Mouse (Mus musculus): ENCODE data around the gene Btnl10. TPM values are rescaled to one million over a fixed set of nuclear protein-coding genes. Genes with fewer than 3 reads are reported as not detected.

Gene Btnl10
- polyA plus RNA-seq, 1 experiment from 2014 or later, result not detected

DNA sequence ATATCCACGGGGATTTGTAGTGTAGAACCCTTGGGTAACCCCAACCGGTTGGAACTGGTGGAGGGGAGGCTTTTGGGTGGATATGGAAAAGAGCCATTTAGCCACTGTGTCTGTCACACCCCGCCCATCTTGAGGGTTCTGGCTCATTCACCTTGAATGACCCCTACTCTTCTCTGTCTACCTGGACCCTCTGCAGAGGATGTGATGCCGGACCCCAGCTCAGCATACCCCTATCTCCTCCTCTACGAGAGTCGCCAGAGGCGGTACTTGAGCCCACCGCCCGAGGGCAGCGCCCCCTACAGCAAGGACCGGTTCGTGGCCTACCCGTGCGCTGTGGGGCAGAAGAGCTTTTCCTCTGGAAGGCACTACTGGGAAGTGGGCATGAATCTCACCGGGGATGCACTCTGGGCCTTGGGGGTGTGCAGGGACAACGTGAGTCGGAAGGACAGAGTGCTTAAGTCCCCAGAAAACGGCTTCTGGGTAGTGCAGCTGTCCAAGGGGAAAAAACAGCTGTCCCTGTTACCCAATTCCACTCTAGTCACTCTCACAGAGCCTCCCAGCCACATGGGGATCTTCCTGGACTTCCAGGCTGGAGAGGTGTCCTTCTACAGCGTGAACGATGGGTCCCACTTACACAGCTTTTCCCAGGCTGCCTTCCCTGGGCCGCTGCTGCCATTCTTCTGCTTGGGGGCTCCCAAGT lies 53.3 kb downstream of the Btnl10 start:
- ATAC-seq (ENCODE audit: low read depth), result no peak
- Histone ChIP-seq H3K36me3 (ENCODE audit: control insufficient read depth, insufficient read depth, low read length) (no peaks in the 10 kb centered on the region; the same call in 1 of the 2 replicates), H3K27me3 (ENCODE audit: control insufficient read depth, insufficient read depth, low read length) (no peaks in the 10 kb centered on the region), H3K4me1 (ENCODE audit: control insufficient read depth, insufficient read depth, low read length) (peaks cover 6% of the 10 kb centered on the region; the same call in 1 of the 2 replicates), H3K4me2 (ENCODE audit: low read depth, low read length) (no peak overlapping the region), H3K9ac (replicated peaks; ENCODE audit: low read depth, low read length) (no peak overlapping the region), H3K27ac (ENCODE audit: low read depth, low read length) (no peak overlapping the region), H3K9me3 (ENCODE audit: control insufficient read depth, low read length) (no peaks in the 10 kb centered on the region), H3K4me3 (ENCODE audit: low read depth, low read length) (no peak overlapping the region)
- 90% methylated on average over 21 of the region's 21 CpGs for WGBS

DNA sequence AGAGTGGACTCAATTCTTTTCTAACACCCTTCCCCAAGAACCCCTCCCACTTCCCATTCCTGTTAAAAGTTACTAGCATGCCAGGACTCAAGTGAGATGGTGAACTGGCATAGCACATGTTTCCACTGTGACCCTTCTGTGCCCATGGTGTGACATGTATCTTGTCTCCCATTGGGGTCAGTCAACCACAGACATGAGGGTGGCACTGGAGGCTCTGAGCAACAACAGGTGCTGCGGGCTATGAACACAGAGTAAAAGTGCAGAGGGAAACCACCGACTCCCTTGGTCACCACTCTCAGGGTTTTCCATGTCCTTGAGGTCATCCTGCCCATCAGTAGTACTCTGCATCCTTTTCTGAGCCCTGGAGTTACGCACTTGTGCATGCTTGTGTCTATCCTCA lies 54.1 kb downstream of the Btnl10 start:
- no peaks in the 10 kb centered on the region for H3K9me3 ChIP-seq (ENCODE audit: control insufficient read depth, low read length)
- ATAC-seq (ENCODE audit: low read depth), result no peak
- H3K36me3 ChIP-seq (ENCODE audit: control insufficient read depth, insufficient read depth, low read length), result no peaks in the 10 kb centered on the region; the same call in 1 of the 2 replicates
- WGBS, result 96% methylated on average over 3 of the region's 3 CpGs
- H3K4me1 ChIP-seq (ENCODE audit: control insufficient read depth, insufficient read depth, low read length), result peaks cover 6% of the 10 kb centered on the region
- H3K4me3 ChIP-seq (ENCODE audit: low read depth, low read length), result no peak overlapping the region
- no peak overlapping the region for H3K9ac ChIP-seq (replicated peaks; ENCODE audit: low read depth, low read length)
- H3K4me2 ChIP-seq (ENCODE audit: low read depth, low read length), result no peak overlapping the region
- H3K27ac ChIP-seq (ENCODE audit: low read depth, low read length), result no peak overlapping the region
- no peaks in the 10 kb centered on the region for H3K27me3 ChIP-seq (ENCODE audit: control insufficient read depth, insufficient read depth, low read length)

- WGBS, result 95% methylated on average over 3 of the region's 3 CpGs
- H3K4me3 ChIP-seq (ENCODE audit: low read depth, low read length), result no peak overlapping the region
- peaks cover 18% of the 10 kb centered on the region for H3K4me1 ChIP-seq (ENCODE audit: control insufficient read depth, insufficient read depth, low read length)
- H3K27me3 ChIP-seq (ENCODE audit: control insufficient read depth, insufficient read depth, low read length), result no peaks in the 10 kb centered on the region
- H3K9me3 ChIP-seq (ENCODE audit: control insufficient read depth, low read length), result no peaks in the 10 kb centered on the region
- no peak for ATAC-seq (ENCODE audit: low read depth)
- no peaks in the 10 kb centered on the region for H3K36me3 ChIP-seq (ENCODE audit: control insufficient read depth, insufficient read depth, low read length)
- no peak overlapping the region for H3K27ac ChIP-seq (ENCODE audit: low read depth, low read length)
- H3K9ac ChIP-seq (replicated peaks; ENCODE audit: low read depth, low read length), result no peak overlapping the region
- H3K4me2 ChIP-seq (ENCODE audit: low read depth, low read length), result no peak overlapping the region
Measured at GRCm38 (mm10) chr11:58974414-58974813, 56.7 kb downstream of the Btnl10 start.

Small RNA genes within 50 kb of the gene (microRNA-seq; reads per million reads assigned to microRNA genes)
- gene Gm44313, result not detected

Other genes with a start within 250 kb of the Btnl10 start
- gene Olfr320, start 236.8 kb upstream of the Btnl10 start, polyA plus RNA-seq (2014; fragmentation: Nextera tagmentation; extraction: Ambion mirVana), result not detected in 2 replicates
- gene Olfr319, start 218.7 kb upstream of the Btnl10 start, polyA plus RNA-seq (2014; fragmentation: Nextera tagmentation; extraction: Ambion mirVana), result not detected in 2 replicates
- not detected in 2 replicates for gene Olfr318, start 193.9 kb upstream of the Btnl10 start, polyA plus RNA-seq (2014; fragmentation: Nextera tagmentation; extraction: Ambion mirVana)
- gene Olfr317, start 178.7 kb upstream of the Btnl10 start, polyA plus RNA-seq (2014; fragmentation: Nextera tagmentation; extraction: Ambion mirVana), result 0.48 and 0.63 TPM in 2 replicates
- gene Olfr316, start 165.2 kb upstream of the Btnl10 start, polyA plus RNA-seq (2014; fragmentation: Nextera tagmentation; extraction: Ambion mirVana), result not detected in 2 replicates
- not detected in 2 replicates for gene Olfr315, start 144.7 kb upstream of the Btnl10 start, polyA plus RNA-seq (2014; fragmentation: Nextera tagmentation; extraction: Ambion mirVana)
- gene Olfr314, start 135.0 kb upstream of the Btnl10 start, polyA plus RNA-seq (2014; fragmentation: Nextera tagmentation; extraction: Ambion mirVana), result not detected in 2 replicates
- gene Fam183b, start 115.9 kb upstream of the Btnl10 start, polyA plus RNA-seq (2014; fragmentation: Nextera tagmentation; extraction: Ambion mirVana), result 6.9 and 13.2 TPM in 2 replicates
- not detected in 2 replicates for gene Olfr313, start 102.9 kb upstream of the Btnl10 start, polyA plus RNA-seq (2014; fragmentation: Nextera tagmentation; extraction: Ambion mirVana)
- gene Olfr312, start 88.7 kb upstream of the Btnl10 start, polyA plus RNA-seq (2014; fragmentation: Nextera tagmentation; extraction: Ambion mirVana), result not detected in 2 replicates
- not detected in 2 replicates for gene Olfr311, start 78.7 kb upstream of the Btnl10 start, polyA plus RNA-seq (2014; fragmentation: Nextera tagmentation; extraction: Ambion mirVana)
- gene Gm12258, start 70.8 kb upstream of the Btnl10 start, polyA plus RNA-seq (2014; fragmentation: Nextera tagmentation; extraction: Ambion mirVana), result 28.5 and 30.4 TPM in 2 replicates
- gene 2810021J22Rik, start 50.7 kb upstream of the Btnl10 start, polyA plus RNA-seq (2014; fragmentation: Nextera tagmentation; extraction: Ambion mirVana), result 12.3 and 14.8 TPM in 2 replicates
- 10.2 and 10.6 TPM in 2 replicates for gene Zfp39, start 13.7 kb upstream of the Btnl10 start, polyA plus RNA-seq (2014; fragmentation: Nextera tagmentation; extraction: Ambion mirVana)
- 661 and 689 TPM in 2 replicates for gene Rnf187, start 21.0 kb downstream of the Btnl10 start, polyA plus RNA-seq (2014; fragmentation: Nextera tagmentation; extraction: Ambion mirVana)
- gene Hist3h2ba, start 31.0 kb downstream of the Btnl10 start, polyA plus RNA-seq (2014; fragmentation: Nextera tagmentation; extraction: Ambion mirVana), result 115 and 117 TPM in 2 replicates
- gene Hist3h2a, start 36.8 kb downstream of the Btnl10 start, polyA plus RNA-seq (2014; fragmentation: Nextera tagmentation; extraction: Ambion mirVana), result 80.7 and 98.2 TPM in 2 replicates
- gene Trim17, start 36.8 kb downstream of the Btnl10 start, polyA plus RNA-seq (2014; fragmentation: Nextera tagmentation; extraction: Ambion mirVana), result 0.80 and 1.5 TPM in 2 replicates
- 20.4 TPM in 2 replicates for gene Trim11, start 60.2 kb downstream of the Btnl10 start, polyA plus RNA-seq (2014; fragmentation: Nextera tagmentation; extraction: Ambion mirVana)
- gene Obscn, start 218.5 kb downstream of the Btnl10 start, polyA plus RNA-seq (2014; fragmentation: Nextera tagmentation; extraction: Ambion mirVana), result 0.45 and 0.74 TPM in 2 replicates
- gene Iba57, start 245.8 kb downstream of the Btnl10 start, polyA plus RNA-seq (2014; fragmentation: Nextera tagmentation; extraction: Ambion mirVana), result 3.6 and 4.0 TPM in 2 replicates